Mouse (Mus musculus): ENCODE measurements around the gene Ubr7. TPM values are rescaled to one million over a fixed set of nuclear protein-coding genes. Genes with fewer than 3 reads are reported as not detected.
A peak's percentile ranks its signal among the peaks of the same experiment; 100 is the strongest.

Ubr7 gene
- 10 to 100 TPM; 23.8 to 24.3 TPM for polyA plus RNA-seq (2017; shearing (Covaris generic))

- peak; percentile 91 for ATAC-seq
Measured at GRCm38 (mm10) chr12:102757689-102758402, at the start of gene Ubr7, which contains the start of the genes Gm28051 and Gon7. Gene Ubr7 (plus strand): TSS chr12:102757967. Gene Gm28051 (minus strand): TSS chr12:102757765. Gene Gon7 (minus strand): TSS chr12:102757803.

- ATAC-seq = no peak
Measured at GRCm38 (mm10) chr12:102708220-102708619, 49.5 kb upstream of the Ubr7 start.

- ATAC-seq = no peak
Measured at GRCm38 (mm10) chr12:102709896-102710295, 47.9 kb upstream of the Ubr7 start.

- no peak for ATAC-seq
Measured at GRCm38 (mm10) chr12:102710851-102711375, 46.9 kb upstream of the Ubr7 start.

GRCm38 (mm10) chr12:102713153-102713865 is 44.5 kb upstream of the Ubr7 start:
- ATAC-seq = no peak

- no peak for ATAC-seq
Measured at GRCm38 (mm10) chr12:102714116-102714515, 43.7 kb upstream of the Ubr7 start.

GRCm38 (mm10) chr12:102714654-102715395 is 42.9 kb upstream of the Ubr7 start:
- ATAC-seq = no peak

- ATAC-seq = peak; percentile 76
Measured at GRCm38 (mm10) chr12:102719552-102720315, 38.0 kb upstream of the Ubr7 start.

- ATAC-seq = no peak
Measured at GRCm38 (mm10) chr12:102722451-102722850, 35.3 kb upstream of the Ubr7 start.

GRCm38 (mm10) chr12:102722966-102723365 is 34.8 kb upstream of the Ubr7 start:
- no peak for ATAC-seq

GRCm38 (mm10) chr12:102723861-102724260 is 33.9 kb upstream of the Ubr7 start:
- ATAC-seq = no peak

GRCm38 (mm10) chr12:102725146-102725545 is 32.6 kb upstream of the Ubr7 start:
- peak; percentile 80 for ATAC-seq

- ATAC-seq = peak; percentile 58
Measured at GRCm38 (mm10) chr12:102725761-102726175, 32.0 kb upstream of the Ubr7 start.

- peak; percentile 67 for ATAC-seq
Measured at GRCm38 (mm10) chr12:102729855-102730797, 27.6 kb upstream of the Ubr7 start.

- ATAC-seq = no peak
Measured at GRCm38 (mm10) chr12:102730798-102731619, 26.8 kb upstream of the Ubr7 start.

GRCm38 (mm10) chr12:102733381-102733780 is 24.4 kb upstream of the Ubr7 start:
- ATAC-seq = peak; percentile 52

- no peak for ATAC-seq
Measured at GRCm38 (mm10) chr12:102739096-102739495, 18.7 kb upstream of the Ubr7 start.

- no peak for ATAC-seq
Measured at GRCm38 (mm10) chr12:102740285-102740684, 17.5 kb upstream of the Ubr7 start.

- no peak for ATAC-seq
Measured at GRCm38 (mm10) chr12:102742056-102742455, 15.7 kb upstream of the Ubr7 start.

GRCm38 (mm10) chr12:102743036-102743588 is 14.7 kb upstream of the Ubr7 start:
- ATAC-seq = peak; percentile 15
